Mouse (Mus musculus) stomach, embryonic 16.5 days (tissue): Measurements from ENCODE around the gene Bud13. TPM values are rescaled to one million over a fixed set of nuclear protein-coding genes. Genes with fewer than 3 reads are reported as not detected.
A peak's percentile ranks its signal among the peaks of the same experiment; 100 is the strongest.

Source experiments
- ATAC-seq: fragments of 200-750 bp; cut with Nextera tagmentation; 2 replicates; pipeline ENCODE4 v1.8.0; 2017; ENCODE audit warnings: moderate number of reproducible peaks, moderate TSS enrichment; ENCODE audit not compliant: insufficient read depth, low FRiP score
- H3K27ac ChIP-seq: fragments of 300-500 bp; sonication (generic); 2 replicates; pipeline ENCODE4 v1.5.1; 2014; ENCODE audit warnings: low read length
- H3K27me3 ChIP-seq: fragments of 300-500 bp; sonication (generic); 2 replicates; pipeline ENCODE4 v1.6.1; 2014; ENCODE audit warnings: low read length, control low read depth, mixed read lengths; ENCODE audit not compliant: control insufficient read depth, insufficient read depth
- H3K36me3 ChIP-seq: fragments of 300-500 bp; sonication (generic); 2 replicates; pipeline ENCODE4 v1.6.1; 2014; ENCODE audit warnings: low read length; ENCODE audit not compliant: control insufficient read depth, insufficient read depth
- H3K4me1 ChIP-seq: fragments of 300-500 bp; sonication (generic); 2 replicates; pipeline ENCODE4 v1.6.1; 2014; ENCODE audit warnings: low read length, control low read depth, mixed read lengths; ENCODE audit not compliant: control insufficient read depth, insufficient read depth
- H3K4me2 ChIP-seq: fragments of 300-500 bp; sonication (generic); 2 replicates; pipeline ENCODE4 v1.6.1; 2014; ENCODE audit warnings: low read depth, low read length, mixed read lengths
- H3K4me3 ChIP-seq: fragments of 300-500 bp; sonication (generic); replicated peaks from 2 replicates; pipeline ENCODE4 v1.5.1; 2014; ENCODE audit warnings: mild to moderate bottlenecking, low read length
- H3K9ac ChIP-seq: fragments of 300-500 bp; sonication (generic); 2 replicates; pipeline ENCODE4 v1.6.1; 2014; ENCODE audit warnings: low read length
- H3K9me3 ChIP-seq: fragments of 300-500 bp; sonication (generic); replicated peaks from 2 replicates; pipeline ENCODE4 v1.6.1; 2016; ENCODE audit warnings: low read length, control low read depth; ENCODE audit not compliant: control insufficient read depth
- WGBS: fragments of 180-500 bp; shearing (Covaris S2); extraction: QIAGEN DNeasy Blood & Tissue Kit; methylation state at CpG from one replicate; pipeline ENCODE4 v1.1.7; 2014; 5-methylcytosine and 5-hydroxymethylcytosine counted together
- polyA plus RNA-seq: library from polyadenylated mRNA; unstranded; fragments of >200 nt; fragmentation: Nextera tagmentation; extraction: Ambion mirVana; gene quantifications from 2 replicates; pipeline ENCODE4 v1.2.1, GENCODE M21; 2015

Gene Bud13
- polyA plus RNA-seq = 18.2 and 18.7 TPM in 2 replicates

DNA sequence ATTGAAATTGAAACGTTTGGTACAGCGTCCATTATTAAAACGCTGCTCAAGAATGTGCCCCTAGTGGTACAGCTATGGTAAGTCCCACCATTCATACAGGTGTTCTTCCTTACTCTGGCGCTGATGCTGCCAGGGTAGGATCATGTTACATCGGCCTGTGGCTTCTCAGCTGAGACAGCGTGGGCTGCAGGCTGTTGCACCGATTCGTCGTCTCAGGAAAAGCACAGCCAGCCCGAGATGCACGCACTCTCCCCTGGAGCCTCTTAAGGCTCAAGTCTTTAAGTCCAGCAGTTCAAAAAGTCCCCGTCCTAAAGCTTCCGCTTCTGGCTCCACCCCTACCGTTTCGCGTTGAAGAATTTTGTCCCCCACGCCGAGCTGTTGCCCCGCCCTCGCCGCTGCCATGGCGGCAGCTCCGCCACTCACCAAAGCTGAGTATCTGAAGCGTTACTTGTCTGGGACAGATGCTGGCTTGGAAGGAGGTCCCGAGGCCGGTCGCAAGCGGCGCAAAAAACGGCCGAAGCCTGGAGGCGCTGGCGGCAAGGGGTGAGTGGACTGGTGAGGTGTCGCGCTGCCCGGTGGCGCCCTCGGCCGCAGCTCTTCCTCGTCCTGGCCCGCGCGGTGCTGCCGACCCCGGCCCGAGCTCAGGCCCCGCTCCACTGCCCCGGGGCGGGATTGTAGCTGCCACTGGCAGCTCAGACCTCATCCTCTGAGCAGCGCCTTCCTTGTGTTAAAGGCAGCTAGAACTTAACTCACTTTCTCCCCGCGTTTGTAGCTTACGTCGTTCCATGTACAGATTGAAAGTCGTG is at the start of gene Bud13:
Gene Bud13 (plus strand): TSS at position 378 of the 806 bp plus-strand sequence.
- Histone ChIP-seq H3K27ac (peak within 1 kb of the TSS; percentile 87), H3K9me3 (no peaks in the 10 kb centered on the region), H3K36me3 (peaks cover 7% of the 10 kb centered on the region; the same call in 1 of the 2 replicates), H3K9ac (peak within 1 kb of the TSS; percentile 85), H3K27me3 (no peaks in the 10 kb centered on the region), H3K4me3 (peak within 1 kb of the TSS; percentile 82), H3K4me2 (peak within 1 kb of the TSS; percentile 69), H3K4me1 (peaks cover 7% of the 10 kb centered on the region)
- peak; percentile 94 for ATAC-seq
- under 1% methylated on average over 55 of the region's 55 CpGs for WGBS

DNA sequence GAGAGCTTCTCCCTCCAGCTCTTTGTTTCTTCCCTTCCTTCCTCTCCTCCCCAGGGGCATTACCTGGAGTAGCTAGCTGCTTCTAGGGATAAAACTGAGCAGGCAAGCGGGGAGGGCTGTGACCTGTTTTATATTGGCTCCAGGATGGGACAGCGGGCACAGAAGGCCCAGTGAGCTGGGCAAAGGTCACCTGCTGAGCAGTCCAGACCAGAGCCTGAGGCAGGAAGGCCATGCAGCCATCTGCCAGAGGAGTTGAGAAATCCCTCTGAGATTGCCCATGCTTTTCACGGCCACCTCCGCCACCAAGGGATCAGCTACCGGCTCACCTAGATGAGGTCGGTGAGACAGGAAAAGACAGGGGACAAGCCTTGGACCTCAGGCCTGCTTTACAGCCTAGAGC is 47.6 kb upstream of the Bud13 start:
- H3K9me3 ChIP-seq = no peaks in the 10 kb centered on the region
- H3K4me2 ChIP-seq = no peak overlapping the region
- H3K4me1 ChIP-seq = peaks cover 4% of the 10 kb centered on the region; the same call in 1 of the 2 replicates
- H3K4me3 ChIP-seq = no peak overlapping the region
- no peak overlapping the region; the same call in 1 of the 2 replicates for H3K9ac ChIP-seq
- no peaks in the 10 kb centered on the region for H3K36me3 ChIP-seq
- H3K27ac ChIP-seq = no peak overlapping the region
- no peaks in the 10 kb centered on the region for H3K27me3 ChIP-seq
- ATAC-seq = no peak
- WGBS = 75% methylated on average over 6 of the region's 6 CpGs

DNA sequence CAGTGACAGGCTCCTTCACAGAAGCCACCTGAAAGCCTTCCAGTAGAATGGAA is 47.4 kb upstream of the Bud13 start, which contains the start of gene Apoc3:
Gene Apoc3 (minus strand): TSS at position 41 of the 53 bp plus-strand sequence.
- no peaks in the 10 kb centered on the region for H3K27me3 ChIP-seq
- H3K36me3 ChIP-seq = no peaks in the 10 kb centered on the region
- H3K4me2 ChIP-seq = no peak within 1 kb of the TSS
- no peak for ATAC-seq
- no peaks in the 10 kb centered on the region for H3K9me3 ChIP-seq
- H3K4me3 ChIP-seq = no peak within 1 kb of the TSS
- no peak within 1 kb of the TSS; the same call in 1 of the 2 replicates for H3K9ac ChIP-seq
- peaks cover 2% of the 10 kb centered on the region; the same call in 1 of the 2 replicates for H3K4me1 ChIP-seq
- no peak within 1 kb of the TSS for H3K27ac ChIP-seq

DNA sequence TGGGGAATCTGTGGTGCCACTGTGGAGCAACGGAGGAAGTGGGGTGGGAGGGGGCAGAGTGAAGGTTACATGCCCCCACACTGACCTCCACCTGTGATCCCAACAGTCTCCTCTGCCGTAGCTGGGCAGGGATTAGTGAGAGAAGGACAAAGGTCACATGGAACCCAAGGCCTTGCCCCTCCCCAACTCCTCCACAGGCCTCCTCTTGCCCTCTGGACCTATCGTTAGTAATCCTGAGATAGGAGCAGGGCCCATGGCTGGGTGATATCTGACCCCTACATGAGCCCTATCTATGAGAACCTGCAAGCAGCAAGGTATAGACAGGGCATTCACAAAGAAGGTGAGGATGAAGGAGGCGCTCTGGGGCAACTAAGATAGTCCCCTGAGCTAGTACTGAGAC is 47.2 kb upstream of the Bud13 start:
- no peaks in the 10 kb centered on the region for H3K36me3 ChIP-seq
- H3K27me3 ChIP-seq = no peaks in the 10 kb centered on the region
- H3K4me3 ChIP-seq = no peak overlapping the region
- H3K4me2 ChIP-seq = no peak overlapping the region
- no peak overlapping the region for H3K27ac ChIP-seq
- H3K9me3 ChIP-seq = no peaks in the 10 kb centered on the region
- H3K9ac ChIP-seq = no peak overlapping the region
- ATAC-seq = 0 out of 2 replicates have a peak, but pooled peaks have one; percentile 18
- 46% methylated on average over 4 of the region's 4 CpGs for WGBS
- H3K4me1 ChIP-seq = 0 out of 2 replicates have a peak, but pooled peaks cover under 1% of the 10 kb centered on the region

DNA sequence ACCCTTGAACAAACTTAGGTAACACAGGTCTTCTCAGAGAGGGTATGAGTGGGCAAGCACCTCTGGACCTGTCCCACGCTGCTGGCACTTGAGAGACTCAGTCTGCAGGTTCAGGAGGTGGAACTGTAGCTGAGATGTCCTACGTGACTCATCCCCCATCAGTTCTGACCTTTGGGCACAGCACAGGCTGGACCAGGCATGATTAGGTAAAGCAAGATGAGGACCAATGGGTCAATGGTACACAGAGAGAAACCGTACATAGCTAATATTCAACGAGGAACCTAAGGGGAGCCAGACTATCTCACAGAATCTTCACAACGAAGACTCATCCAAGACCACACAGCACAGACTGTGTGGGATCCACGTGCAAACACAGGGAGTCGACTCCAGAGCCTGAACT is 44.0 kb upstream of the Bud13 start:
- Histone ChIP-seq H3K4me3 (no peak overlapping the region), H3K9ac (no peak overlapping the region), H3K36me3 (no peaks in the 10 kb centered on the region), H3K27ac (no peak overlapping the region), H3K4me1 (0 out of 2 replicates have a peak, but pooled peaks cover 4% of the 10 kb centered on the region), H3K9me3 (no peaks in the 10 kb centered on the region), H3K4me2 (no peak overlapping the region), H3K27me3 (no peaks in the 10 kb centered on the region)
- WGBS = 83% methylated on average over 7 of the region's 7 CpGs
- no peak for ATAC-seq

DNA sequence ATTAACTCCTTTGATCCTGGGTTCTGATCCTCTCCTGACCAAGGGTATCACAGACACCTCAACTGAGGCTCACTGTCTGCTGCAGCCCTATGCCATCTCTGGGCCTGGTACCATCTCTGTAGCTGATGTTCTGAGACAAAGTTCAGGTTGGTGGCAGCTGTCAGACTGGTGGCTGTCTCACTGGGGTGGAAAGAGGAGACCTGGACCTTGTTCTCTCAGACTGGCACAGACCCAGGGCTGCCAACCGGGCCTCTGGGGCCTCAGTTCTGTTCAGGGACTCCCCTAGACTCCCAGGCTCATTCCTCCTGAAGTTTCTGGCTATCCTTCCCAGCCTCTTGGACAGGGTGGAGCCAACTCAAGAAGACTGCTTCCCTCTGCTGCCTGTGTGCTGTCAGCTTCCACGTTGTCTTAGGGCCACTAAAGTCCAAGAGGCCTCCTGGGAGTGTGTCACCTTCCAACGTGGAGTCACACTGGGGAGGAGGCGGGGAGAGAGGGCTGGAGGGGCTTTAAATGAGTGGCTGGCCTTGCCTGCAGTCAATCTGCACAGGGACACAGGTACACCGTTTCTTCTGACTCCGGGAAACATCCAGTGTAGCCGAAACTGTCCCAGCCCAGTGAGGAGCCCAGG is 42.2 kb upstream of the Bud13 start, which contains the start of gene Apoa4:
Gene Apoa4 (plus strand): TSS at position 171 of the 628 bp plus-strand sequence.
- H3K36me3 ChIP-seq = no peaks in the 10 kb centered on the region
- H3K4me1 ChIP-seq = 0 out of 2 replicates have a peak, but pooled peaks cover 4% of the 10 kb centered on the region
- ATAC-seq = 0 out of 2 replicates have a peak, but pooled peaks have one; percentile 11
- H3K9ac ChIP-seq = no peak within 1 kb of the TSS
- WGBS = 56% methylated on average over 7 of the region's 7 CpGs
- H3K27ac ChIP-seq = no peak within 1 kb of the TSS
- H3K4me3 ChIP-seq = no peak within 1 kb of the TSS
- no peak within 1 kb of the TSS for H3K4me2 ChIP-seq
- no peaks in the 10 kb centered on the region for H3K27me3 ChIP-seq
- no peaks in the 10 kb centered on the region for H3K9me3 ChIP-seq

GRCm38 (mm10) chr9:46241818-46242217 is 41.0 kb upstream of the Bud13 start:
- Histone ChIP-seq H3K9me3 (no peaks in the 10 kb centered on the region), H3K9ac (no peak overlapping the region), H3K4me3 (no peak overlapping the region), H3K27me3 (no peaks in the 10 kb centered on the region), H3K36me3 (no peaks in the 10 kb centered on the region), H3K27ac (no peak overlapping the region), H3K4me2 (no peak overlapping the region), H3K4me1 (0 out of 2 replicates have a peak, but pooled peaks cover 4% of the 10 kb centered on the region)
- ATAC-seq = peak; percentile 70
- WGBS = 54% methylated on average over 2 of the region's 2 CpGs

DNA sequence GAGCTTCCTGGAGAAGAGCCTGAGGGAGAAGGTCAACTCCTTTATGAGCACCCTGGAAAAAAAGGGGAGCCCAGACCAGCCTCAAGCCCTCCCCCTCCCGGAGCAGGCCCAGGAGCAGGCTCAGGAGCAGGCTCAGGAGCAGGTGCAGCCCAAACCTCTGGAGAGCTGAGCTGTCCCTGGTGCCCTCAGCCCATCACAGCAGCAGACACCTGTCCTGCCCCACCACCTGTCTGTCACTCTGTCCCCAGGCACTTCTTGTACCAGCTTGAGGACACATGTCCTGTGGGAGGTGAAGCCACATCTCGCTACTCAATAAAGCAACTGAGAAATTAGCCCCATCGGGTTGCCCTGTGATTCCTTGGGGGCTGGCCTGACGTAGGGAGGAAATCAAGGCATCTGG is 39.7 kb upstream of the Bud13 start:
- no peak overlapping the region for H3K9ac ChIP-seq
- WGBS = 67% methylated on average over 4 of the region's 4 CpGs
- no peaks in the 10 kb centered on the region for H3K36me3 ChIP-seq
- H3K9me3 ChIP-seq = no peaks in the 10 kb centered on the region
- no peak overlapping the region for H3K4me2 ChIP-seq
- no peak for ATAC-seq
- H3K27me3 ChIP-seq = no peaks in the 10 kb centered on the region
- 0 out of 2 replicates have a peak, but pooled peaks cover 4% of the 10 kb centered on the region for H3K4me1 ChIP-seq
- H3K27ac ChIP-seq = no peak overlapping the region
- no peak overlapping the region for H3K4me3 ChIP-seq

DNA sequence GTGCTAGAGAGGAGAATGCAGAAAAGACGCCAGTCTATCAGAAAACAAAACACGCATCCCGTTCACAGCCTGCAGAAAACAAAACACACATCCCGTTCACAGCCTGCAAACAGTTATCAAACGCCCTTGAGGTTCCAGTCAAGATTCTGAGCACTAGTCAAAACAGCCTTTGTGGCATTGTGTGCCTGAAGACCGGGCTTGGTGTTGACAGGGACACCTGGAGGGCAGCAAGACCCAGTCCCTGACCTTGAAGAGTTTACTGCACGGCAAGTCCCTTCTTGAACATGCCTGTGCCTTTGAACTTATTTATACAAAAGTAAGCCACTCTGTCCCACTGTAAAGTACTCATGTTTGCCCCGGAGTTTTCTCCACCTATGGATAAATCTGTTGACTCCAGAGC is 39.2 kb upstream of the Bud13 start:
- Histone ChIP-seq H3K9me3 (no peaks in the 10 kb centered on the region), H3K36me3 (no peaks in the 10 kb centered on the region), H3K4me1 (0 out of 2 replicates have a peak, but pooled peaks cover 4% of the 10 kb centered on the region), H3K9ac (no peak overlapping the region), H3K4me2 (no peak overlapping the region), H3K27me3 (no peaks in the 10 kb centered on the region), H3K27ac (no peak overlapping the region), H3K4me3 (no peak overlapping the region)
- 53% methylated on average over 8 of the region's 8 CpGs for WGBS
- ATAC-seq = no peak
